Comparison of ENCODE assay signal across 8 mouse cellular contexts in the genomic region with DNA sequence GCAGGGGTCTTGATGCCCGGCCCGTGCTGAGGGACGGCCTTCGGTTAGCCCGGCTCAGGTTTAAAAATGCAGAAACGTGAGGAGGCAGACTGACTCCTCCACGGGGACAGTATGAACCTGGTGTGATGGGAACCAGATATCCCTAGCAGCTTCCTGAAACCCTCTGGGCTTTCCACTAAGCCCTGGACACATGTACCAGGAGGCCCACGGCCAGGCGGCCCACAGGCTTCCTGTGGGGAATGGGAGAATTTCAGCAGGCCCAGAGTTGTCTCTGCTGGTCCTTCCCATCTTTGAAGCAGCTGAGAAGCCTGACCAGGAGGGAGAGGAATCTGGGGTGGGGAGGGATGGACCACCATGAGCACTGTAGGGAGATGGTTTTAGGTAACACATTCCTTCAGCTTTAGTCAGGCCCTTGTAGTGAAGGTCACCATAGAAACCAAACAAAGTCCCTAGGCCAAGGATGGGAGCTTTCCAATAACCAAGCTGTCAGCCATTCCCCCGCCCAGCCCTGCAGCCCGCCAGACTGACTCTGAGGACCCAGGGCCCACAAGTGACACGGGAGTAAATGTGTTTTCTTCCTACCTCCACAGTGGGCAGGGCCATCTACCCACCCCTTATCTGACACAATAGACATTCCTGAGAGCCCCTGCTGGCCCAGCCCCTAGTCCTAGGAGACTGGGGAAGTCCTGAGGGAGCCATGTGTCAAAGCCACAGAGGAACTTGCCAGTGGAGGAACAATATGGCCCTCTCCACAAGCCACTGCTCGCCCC.
DNase-seq lines count a peak whose midpoint lies in the region; ATAC-seq and TF ChIP-seq lines count a peak whose summit lies in the region.

No protein-coding gene starts in this region.

- no peak for TF ChIP-seq CTCF in C2C12 (IDR thresholded peaks at IDR 0.05; ENCODE audit: control insufficient read depth, insufficient read depth, insufficient read length)
- TF ChIP-seq CTCF in Patski (IDR thresholded peaks at IDR 0.05) = no peak
- TF ChIP-seq CTCF in kidney, postnatal 0 days (IDR thresholded peaks at IDR 0.05; ENCODE audit: low read depth) = no peak

- no peaks in the 10 kb centered on the region for H3K27me3 ChIP-seq in C2C12 (ENCODE audit: control insufficient read depth, insufficient read depth, insufficient read length)
- no peaks in the 10 kb centered on the region for H3K27me3 ChIP-seq in Patski
- H3K27me3 ChIP-seq in kidney, postnatal 0 days (ENCODE audit: insufficient read depth, low read length) = no peaks in the 10 kb centered on the region

- CTCF ChIA-PET in Patski (lab: Charles Lee) = interaction anchor here (1.6 kb wide), 1 partner anchor 18 kb away, joined by 3 read pairs; no protein-coding TSS in a partner anchor

- no peaks in the 10 kb centered on the region for H3K79me3 ChIP-seq in C2C12 (ENCODE audit: low read depth)

- H3K9ac ChIP-seq in kidney, postnatal 0 days (ENCODE audit: low read depth, low read length) = no peak overlapping the region

- DNase-seq in Patski (ENCODE audit: low read depth, low spot score) = peak; percentile 38
- DNase-seq in heart, adult 8-10 months (ENCODE audit: low spot score) = peak; percentile 62
- peak; percentile 81 for DNase-seq in kidney, postnatal 0 days (ENCODE audit: low spot score)
- DNase-seq in layer of hippocampus, postnatal 10 days (ENCODE audit: low spot score in 2 of 2) = no peak
- DNase-seq in layer of hippocampus, postnatal 36 days = no peak
- no peak for DNase-seq in thymus, postnatal 36 days

- no peaks in the 10 kb centered on the region for H3K79me2 ChIP-seq in C2C12 (ENCODE audit: control insufficient read depth, insufficient read depth)

- H3K9me3 ChIP-seq in kidney, postnatal 0 days (replicated peaks; ENCODE audit: low read length) = no peaks in the 10 kb centered on the region

- no peak overlapping the region for H3ac ChIP-seq in C2C12 (ENCODE audit: control insufficient read depth, insufficient read length, low read depth)

- 40% methylated on average over 13 of the region's 13 CpGs for WGBS in kidney, postnatal 0 days

- H3K27ac ChIP-seq in kidney, postnatal 0 days = peak overlapping the region; percentile 82

- ATAC-seq in Patski = peak; percentile 69
- ATAC-seq in kidney, postnatal 0 days (replicated peaks; ENCODE audit: low FRiP score, low read depth) = no peak; the same call in 1 of the 2 replicates
- no peak; the same call in none of the 2 replicates for ATAC-seq in megakaryocyte-erythroid progenitor cell, adult 5-6 weeks (replicated peaks; ENCODE audit: low FRiP score, low TSS enrichment, poor library complexity, severe bottlenecking)

- POLR2A ChIA-PET in Patski (lab: Charles Lee) = interaction anchor here (0.9 to 1.2 kb wide), 2 partner anchors 36 to 93 kb away, joined by 3 to 4 read pairs; no protein-coding TSS in a partner anchor

- in situ Hi-C loops in Patski (cut with MboI; ENCODE audit: low pct_unique_long_range_greater_than_20kb) = no loop called here

- H3K4me2 ChIP-seq in kidney, postnatal 0 days (ENCODE audit: low read length) = no peak overlapping the region

- no peak overlapping the region for H3K4me3 ChIP-seq in C2C12 (ENCODE audit: insufficient read depth, poor library complexity, severe bottlenecking)
- H3K4me3 ChIP-seq in kidney, postnatal 0 days (replicated peaks; ENCODE audit: low read depth, low read length) = no peak overlapping the region

- no peaks in the 10 kb centered on the region for H3K36me3 ChIP-seq in C2C12 (ENCODE audit: control insufficient read depth, insufficient read depth)
- H3K36me3 ChIP-seq in kidney, postnatal 0 days (ENCODE audit: insufficient read depth, low read length) = no peaks in the 10 kb centered on the region

- peaks cover 27% of the 10 kb centered on the region for H3K4me1 ChIP-seq in kidney, postnatal 0 days (replicated peaks; ENCODE audit: insufficient read depth, low read length)

TF ChIP-seq in C2C12, 6 proteins besides CTCF, POLR2A, EP300 and RAD21:
- TF ChIP-seq MYOG (IDR thresholded peaks at IDR 0.05; ENCODE audit: control insufficient read depth, extremely low read depth, insufficient read length) (no peak), MAX (IDR thresholded peaks at IDR 0.05) (peak; percentile 39)

Comparison
In these comparisons a context has a peak if more than half of its experiments do, and no peak if none do; other contexts are left out.
1. DNase-seq: peak in Patski (single experiment), heart, adult 8-10 months (single experiment) and kidney, postnatal 0 days (single experiment); none in layer of hippocampus, postnatal 10 days (0 of 2), layer of hippocampus, postnatal 36 days (0 of 2) and thymus, postnatal 36 days (0 of 2).